Mouse (Mus musculus) kidney, postnatal 0 days (tissue): Measurements from ENCODE around the gene Ino80d. TPM values are rescaled to one million over a fixed set of nuclear protein-coding genes. Genes with fewer than 3 reads are reported as not detected.

Experiments used
- ATAC-seq: fragments of 200-750 bp; cut with Nextera tagmentation; replicated peaks from 2 replicates; pipeline ENCODE4 v1.8.0; 2017; ENCODE audit warnings: low read depth, moderate number of reproducible peaks, moderate TSS enrichment, moderate library complexity; ENCODE audit not compliant: low FRiP score
- DNase-seq: peaks from one replicate; pipeline ENCODE4 v3.0.0-alpha.2; 2016; ENCODE audit warnings: low spot score
- H3K27ac ChIP-seq: fragments of 300-500 bp; sonication (generic); 2 replicates; pipeline ENCODE4 v1.5.1; 2014; ENCODE audit warnings: mild to moderate bottlenecking
- H3K27me3 ChIP-seq: fragments of 300-500 bp; sonication (generic); 2 replicates; pipeline ENCODE4 v1.6.1; 2014; ENCODE audit warnings: low read length, mixed read lengths; ENCODE audit not compliant: insufficient read depth
- H3K36me3 ChIP-seq: fragments of 300-500 bp; sonication (generic); 2 replicates; pipeline ENCODE4 v1.6.1; 2014; ENCODE audit warnings: low read length, mixed read lengths; ENCODE audit not compliant: insufficient read depth
- H3K4me1 ChIP-seq: fragments of 300-500 bp; sonication (generic); replicated peaks from 2 replicates; pipeline ENCODE4 v1.6.1; 2014; ENCODE audit warnings: antibody characterized with exemption, low read length, mixed read lengths; ENCODE audit not compliant: insufficient read depth
- H3K4me2 ChIP-seq: fragments of 300-500 bp; sonication (generic); 2 replicates; pipeline ENCODE4 v1.6.1; 2014; ENCODE audit warnings: mild to moderate bottlenecking, low read length, moderate library complexity, mixed read lengths
- H3K4me3 ChIP-seq: fragments of 300-500 bp; sonication (generic); replicated peaks from 2 replicates; pipeline ENCODE4 v1.5.1; 2014; ENCODE audit warnings: low read depth, low read length
- H3K9ac ChIP-seq: fragments of 300-500 bp; sonication (generic); 2 replicates; pipeline ENCODE4 v1.6.1; 2014; ENCODE audit warnings: low read depth, low read length
- H3K9me3 ChIP-seq: fragments of 300-500 bp; sonication (generic); replicated peaks from 2 replicates; pipeline ENCODE4 v1.6.1; 2016; ENCODE audit warnings: low read length, inconsistent platforms, mixed read lengths
- CTCF ChIP-seq: IDR thresholded peaks from 2 replicates; pipeline ENCODE4 v1.5.1; 2016; ENCODE audit warnings: antibody characterized with exemption, low read depth, mild to moderate bottlenecking, moderate library complexity
- WGBS: fragments of 180-500 bp; shearing (Covaris S2); extraction: QIAGEN DNeasy Blood & Tissue Kit; methylation state at CpG from one replicate; pipeline ENCODE4 v1.1.7; 2014; 5-methylcytosine and 5-hydroxymethylcytosine counted together
- polyA plus RNA-seq: library from polyadenylated mRNA; unstranded; fragments of >200 nt; fragmentation: Nextera tagmentation; extraction: Ambion mirVana; gene quantifications from 2 replicates; pipeline ENCODE4 v1.2.1, GENCODE M21; 2015

The Ino80d gene
- polyA plus RNA-seq, 1 experiment from 2014 or later: 6.5 TPM

DNA sequence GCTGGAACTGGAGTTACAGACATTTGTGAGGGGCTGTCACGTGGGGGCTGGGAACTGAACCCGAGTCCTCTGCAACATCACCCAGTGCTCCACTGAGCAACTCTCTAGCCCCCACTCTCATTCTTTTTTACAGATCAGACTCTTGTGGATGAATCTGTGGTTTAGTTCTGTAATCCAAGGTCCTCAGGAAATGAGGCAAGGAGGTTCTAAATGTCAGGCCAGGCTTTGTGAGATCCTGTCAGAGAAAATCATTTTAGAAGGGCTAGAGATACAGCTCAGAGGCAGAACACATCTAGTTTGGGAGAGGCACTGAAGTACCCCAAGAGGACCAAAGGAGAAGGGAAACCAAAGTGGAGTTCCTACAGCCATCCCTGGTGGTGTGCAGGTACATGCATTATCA lies 16.4 kb upstream of the Ino80d start:
- Histone ChIP-seq H3K9ac (no peak overlapping the region), H3K36me3 (0 out of 2 replicates have a peak, but pooled peaks cover 2% of the 10 kb centered on the region), H3K4me2 (no peak overlapping the region), H3K27me3 (no peaks in the 10 kb centered on the region), H3K4me1 (peaks cover 4% of the 10 kb centered on the region; the same call in 1 of the 2 replicates), H3K4me3 (no peak overlapping the region), H3K27ac (no peak overlapping the region), H3K9me3 (no peaks in the 10 kb centered on the region)
- DNase-seq (no peak), ATAC-seq (no peak)
- 86% methylated on average over 2 of the region's 2 CpGs for WGBS
- no peak for TF ChIP-seq CTCF

DNA sequence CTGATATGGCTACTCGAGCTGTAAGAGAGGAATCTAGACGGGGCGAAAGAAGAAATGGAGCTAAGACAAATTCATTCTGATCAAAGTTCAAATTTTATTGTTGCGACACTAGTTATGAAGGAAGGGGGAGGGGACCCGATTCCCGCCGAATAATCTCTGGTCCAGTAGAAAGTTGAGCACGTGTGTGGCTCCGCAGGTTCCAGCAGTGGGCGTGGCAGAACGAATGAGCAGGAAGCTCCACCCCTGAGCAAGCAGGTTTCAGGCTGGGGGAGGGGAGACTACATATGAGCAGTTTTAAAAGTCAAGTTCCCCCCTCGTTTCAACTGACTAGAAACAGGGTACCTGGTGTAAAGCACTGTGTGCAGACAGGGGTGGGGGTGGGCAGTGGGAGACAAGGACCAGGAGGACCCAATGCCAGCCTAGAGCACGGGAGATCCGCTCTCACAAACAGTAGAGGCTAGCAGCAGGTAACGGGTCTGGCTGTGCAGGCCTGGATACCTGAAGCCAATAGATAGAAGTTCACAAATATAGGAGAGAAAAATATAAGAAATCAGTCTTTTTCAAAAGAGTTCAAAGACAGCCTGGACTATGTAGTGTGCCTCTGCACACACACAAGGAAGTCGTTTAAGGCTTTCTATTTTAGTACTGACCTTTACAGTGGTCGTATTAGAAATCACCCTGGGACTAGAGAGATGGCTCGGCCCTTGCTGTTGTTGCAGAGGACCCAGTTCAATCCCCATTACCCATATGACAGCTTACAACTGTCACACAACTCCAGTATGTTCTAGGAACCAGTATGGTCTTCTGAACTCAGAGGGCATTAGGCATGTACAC lies 15.6 kb upstream of the Ino80d start:
- Histone ChIP-seq H3K27ac (peak overlapping the region; percentile 42; the same call in 1 of the 2 replicates), H3K27me3 (no peaks in the 10 kb centered on the region), H3K9me3 (no peaks in the 10 kb centered on the region), H3K4me1 (peaks cover 4% of the 10 kb centered on the region; the same call in 1 of the 2 replicates), H3K4me3 (peak overlapping the region; percentile 17; the same call in 1 of the 2 replicates), H3K4me2 (peak overlapping the region; percentile 44), H3K36me3 (0 out of 2 replicates have a peak, but pooled peaks cover 2% of the 10 kb centered on the region), H3K9ac (0 out of 2 replicates have a peak overlapping the region, but pooled peaks have one; percentile 6)
- DNase-seq (no peak), ATAC-seq (peak; percentile 66)
- no peak for TF ChIP-seq CTCF
- WGBS: 8% methylated on average over 18 of the region's 18 CpGs

DNA sequence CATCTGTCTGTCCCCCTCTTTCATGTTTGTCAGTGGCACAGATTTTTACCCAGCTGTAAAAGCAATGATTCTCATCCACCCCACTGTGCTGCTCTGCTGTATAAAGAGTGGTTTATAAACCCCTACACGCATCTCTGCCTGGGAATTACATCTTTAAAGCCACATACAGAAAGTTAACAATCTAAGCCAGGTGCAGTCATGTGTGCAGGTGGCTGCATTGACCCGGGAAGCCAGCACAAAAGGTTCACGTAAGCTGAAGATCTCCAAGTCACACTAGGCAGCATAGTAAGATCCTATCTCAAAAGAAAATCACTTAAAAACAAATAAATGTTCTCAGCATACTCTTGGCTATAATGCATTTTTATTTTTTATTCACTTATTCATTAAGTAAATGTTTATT lies 14.8 kb upstream of the Ino80d start:
- H3K36me3 ChIP-seq: 0 out of 2 replicates have a peak, but pooled peaks cover 2% of the 10 kb centered on the region
- no peaks in the 10 kb centered on the region for H3K27me3 ChIP-seq
- H3K4me2 ChIP-seq: peak overlapping the region; percentile 44
- peak; percentile 43 for DNase-seq
- H3K9ac ChIP-seq: no peak overlapping the region
- no peak for TF ChIP-seq CTCF
- no peak overlapping the region; the same call in 1 of the 2 replicates for H3K4me3 ChIP-seq
- H3K27ac ChIP-seq: peak overlapping the region; percentile 32; the same call in 1 of the 2 replicates
- 29% methylated on average over 3 of the region's 3 CpGs for WGBS
- H3K4me1 ChIP-seq: peaks cover 4% of the 10 kb centered on the region; the same call in 1 of the 2 replicates
- ATAC-seq: no peak; the same call in 1 of the 2 replicates
- H3K9me3 ChIP-seq: no peaks in the 10 kb centered on the region

DNA sequence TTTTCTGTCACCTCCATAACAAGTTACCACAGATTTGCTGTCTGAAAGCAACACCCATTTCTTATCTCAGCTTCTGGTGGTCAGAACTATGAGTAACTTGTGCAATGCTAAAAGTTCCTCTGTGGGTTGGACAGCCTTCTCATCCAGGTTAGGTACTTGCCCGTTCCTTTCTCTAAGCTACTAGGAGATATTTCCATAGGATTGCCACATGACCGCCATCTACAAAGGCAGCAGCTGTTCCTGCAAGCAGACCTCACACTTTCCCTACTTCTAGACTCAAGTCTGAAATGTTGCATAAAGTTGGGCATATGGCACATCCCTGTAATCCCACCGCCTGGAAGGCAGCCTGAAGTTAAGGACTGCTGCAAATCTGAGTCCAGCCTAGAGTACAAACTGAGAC lies 11.7 kb upstream of the Ino80d start:
- no peak overlapping the region for H3K4me2 ChIP-seq
- H3K36me3 ChIP-seq: peaks cover 13% of the 10 kb centered on the region
- no peak overlapping the region for H3K9ac ChIP-seq
- no peaks in the 10 kb centered on the region for H3K27me3 ChIP-seq
- no peak for DNase-seq
- peaks cover 4% of the 10 kb centered on the region; the same call in 1 of the 2 replicates for H3K4me1 ChIP-seq
- no peaks in the 10 kb centered on the region for H3K9me3 ChIP-seq
- WGBS: 95% methylated on average over 3 of the region's 3 CpGs
- no peak for TF ChIP-seq CTCF
- ATAC-seq: no peak
- no peak overlapping the region for H3K27ac ChIP-seq
- H3K4me3 ChIP-seq: no peak overlapping the region

DNA sequence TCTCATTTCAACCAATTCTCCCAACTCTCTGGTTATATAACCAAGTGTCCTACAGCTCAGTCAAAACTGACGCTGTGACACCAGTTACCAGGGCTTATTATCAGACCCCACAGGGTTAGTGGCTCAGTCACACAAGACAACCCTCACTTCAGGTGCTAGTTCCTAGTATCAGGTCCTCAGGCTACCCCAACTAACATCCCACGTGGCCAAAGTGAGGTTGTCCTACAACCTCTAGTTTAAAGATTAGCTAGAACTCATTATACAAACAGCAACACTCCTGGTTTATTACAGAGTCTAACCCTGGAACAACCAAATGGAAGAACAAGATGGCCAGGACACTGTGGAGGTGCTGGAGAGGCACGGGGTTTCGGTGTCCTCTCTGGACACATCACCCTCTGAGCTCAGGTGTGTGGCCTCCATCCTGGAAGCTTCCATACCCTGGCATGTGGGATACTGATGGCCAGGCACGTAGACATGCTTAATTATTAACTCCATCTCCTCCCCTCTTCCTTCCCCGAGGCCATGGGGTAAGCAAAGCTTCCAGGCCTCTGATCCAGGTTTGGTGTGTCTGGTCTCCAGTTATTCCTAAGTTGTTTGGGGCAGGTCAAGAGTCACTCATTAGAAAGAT lies 9.5 kb upstream of the Ino80d start:
- Histone ChIP-seq H3K4me2 (no peak overlapping the region), H3K27ac (peak overlapping the region; percentile 66), H3K4me3 (no peak overlapping the region), H3K4me1 (no peaks in the 10 kb centered on the region), H3K36me3 (peaks cover 30% of the 10 kb centered on the region), H3K9ac (no peak overlapping the region), H3K9me3 (no peaks in the 10 kb centered on the region), H3K27me3 (no peaks in the 10 kb centered on the region)
- ATAC-seq (peak; percentile 69), DNase-seq (no peak)
- TF ChIP-seq CTCF: no peak
- 64% methylated on average over 6 of the region's 6 CpGs for WGBS

DNA sequence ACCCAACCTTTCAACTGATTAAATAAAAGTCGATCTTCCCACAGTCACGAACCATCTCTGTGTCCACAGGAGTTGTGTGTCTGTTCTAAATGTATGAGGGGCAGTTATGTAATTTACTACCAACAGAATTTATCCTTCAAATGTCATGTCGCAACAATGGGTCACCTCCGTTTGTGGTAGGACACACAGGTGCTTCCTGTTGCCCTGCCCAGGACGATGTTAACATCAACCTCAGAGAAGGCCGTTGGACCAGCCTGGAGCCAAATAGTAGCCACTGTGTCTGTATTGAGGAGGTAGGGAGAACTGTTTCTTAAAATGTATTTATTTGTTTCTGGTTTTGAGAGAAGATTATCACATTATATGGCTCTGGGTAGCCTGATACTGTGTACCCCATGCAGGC lies 7.5 kb upstream of the Ino80d start:
- H3K27ac ChIP-seq: 0 out of 2 replicates have a peak overlapping the region, but pooled peaks have one; percentile 36
- H3K9ac ChIP-seq: no peak overlapping the region
- H3K9me3 ChIP-seq: no peaks in the 10 kb centered on the region
- no peak overlapping the region for H3K4me2 ChIP-seq
- DNase-seq: no peak
- H3K27me3 ChIP-seq: no peaks in the 10 kb centered on the region
- no peaks in the 10 kb centered on the region for H3K4me1 ChIP-seq
- no peak for ATAC-seq
- peaks cover 30% of the 10 kb centered on the region for H3K36me3 ChIP-seq
- no peak for TF ChIP-seq CTCF
- 78% methylated on average over 6 of the region's 6 CpGs for WGBS
- no peak overlapping the region for H3K4me3 ChIP-seq
